Mouse (Mus musculus): ENCODE measurements at regions not wholly inside any gene's neighbourhood (a gene's known extent, or its start where the extent isn't known, plus 50 kb on each side); places are given as distances from the start of the nearest gene placed in this dataset.

DNA sequence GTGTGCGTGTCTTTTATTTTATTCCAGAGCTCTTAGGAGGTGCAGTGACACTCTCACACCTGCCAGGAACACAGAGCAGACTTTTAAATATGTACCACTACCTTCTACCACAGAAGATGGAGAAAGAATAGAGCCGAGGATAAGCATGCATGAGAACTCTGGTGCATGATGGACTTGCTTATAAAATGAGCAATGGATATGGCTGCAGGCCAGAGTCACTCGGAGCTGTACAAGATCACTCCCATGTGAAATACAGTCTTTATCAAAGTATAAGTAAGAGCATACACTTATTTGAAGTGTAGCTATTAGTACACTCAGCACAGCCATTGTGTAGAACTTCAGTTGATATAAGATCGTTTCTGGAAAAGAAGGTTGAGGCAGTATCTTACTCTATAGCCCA, 268.8 kb upstream of the Klf3 start:
- DNase-seq (ENCODE audit: low spot score in 2 of 2), result no peak

DNA sequence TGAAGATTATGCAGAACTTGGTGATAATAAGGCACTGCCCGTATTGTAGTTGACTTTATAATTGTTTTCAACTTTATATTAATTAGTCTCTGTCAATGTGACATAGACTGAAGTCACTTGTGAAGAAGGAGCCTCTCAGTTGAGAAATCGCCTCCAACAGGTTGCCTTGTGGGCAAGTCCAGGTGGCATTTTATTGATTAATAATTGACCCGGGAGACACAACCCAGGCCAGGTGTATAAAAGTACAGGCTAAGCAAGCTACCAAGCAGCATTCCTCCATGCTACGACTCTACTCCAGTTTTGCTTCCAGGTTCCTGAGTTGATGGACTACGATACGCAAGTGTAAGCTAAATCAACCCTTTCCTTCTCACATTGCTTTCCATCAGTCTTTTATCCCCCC, 268.2 kb upstream of the Klf3 start:
- no peak for DNase-seq (ENCODE audit: low spot score in 2 of 2)

DNA sequence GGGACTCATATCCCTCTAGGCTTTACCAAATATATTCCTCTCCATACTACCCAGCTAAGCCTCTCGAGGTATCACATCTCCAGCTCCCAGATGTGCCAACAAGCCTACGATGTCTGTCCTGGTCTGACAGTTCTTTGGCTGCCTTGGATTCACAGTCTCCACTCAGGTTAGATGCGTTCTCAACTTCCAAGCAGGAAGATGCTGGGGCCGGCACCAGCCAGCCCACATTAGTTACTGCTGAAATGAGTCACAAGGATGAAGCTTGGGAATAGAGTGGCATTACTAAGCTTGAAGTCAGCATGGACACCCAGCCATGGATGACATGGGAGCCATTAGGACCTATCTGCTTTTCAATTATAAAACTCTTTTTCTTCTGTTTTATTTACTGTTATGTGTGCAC, 267.6 kb upstream of the Klf3 start:
- DNase-seq (ENCODE audit: low spot score in 2 of 2), result no peak

DNA sequence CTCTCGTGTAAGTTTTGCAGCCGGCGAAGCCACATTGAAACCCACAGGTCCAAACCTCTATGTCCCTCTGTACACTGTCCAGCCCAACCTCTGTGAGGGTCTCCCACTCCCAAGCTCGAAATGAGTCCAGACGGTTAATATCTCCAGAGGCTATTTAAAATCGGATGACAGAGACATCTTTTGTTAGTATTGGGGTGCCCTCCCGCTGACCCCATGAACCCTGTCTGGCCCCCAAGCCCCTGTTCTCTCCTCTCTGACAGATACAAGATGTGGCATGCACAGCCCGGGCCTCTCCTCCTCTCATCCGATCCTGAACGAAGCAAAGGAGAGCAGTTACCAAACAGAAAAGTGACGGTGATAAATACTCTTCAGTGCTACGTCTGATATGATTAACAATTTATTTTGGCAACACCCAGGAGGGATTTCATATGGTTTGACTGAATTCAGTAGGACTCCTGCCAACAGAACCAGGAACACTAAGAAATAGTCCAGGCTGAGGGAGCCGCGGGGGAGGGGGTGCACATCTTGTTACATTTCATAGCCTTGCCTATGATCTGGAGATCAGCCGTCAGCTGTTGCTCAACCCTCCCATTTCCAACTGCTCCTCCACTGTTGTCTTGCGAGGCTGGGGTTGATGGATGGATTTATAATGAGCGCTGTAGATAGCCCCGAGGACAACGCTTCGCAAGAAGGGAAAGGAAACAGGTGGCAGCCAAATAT, 266.6 kb upstream of the Klf3 start:
- DNase-seq (ENCODE audit: low spot score in 2 of 2), result peak in 1 of 2 experiments; percentile 34

DNA sequence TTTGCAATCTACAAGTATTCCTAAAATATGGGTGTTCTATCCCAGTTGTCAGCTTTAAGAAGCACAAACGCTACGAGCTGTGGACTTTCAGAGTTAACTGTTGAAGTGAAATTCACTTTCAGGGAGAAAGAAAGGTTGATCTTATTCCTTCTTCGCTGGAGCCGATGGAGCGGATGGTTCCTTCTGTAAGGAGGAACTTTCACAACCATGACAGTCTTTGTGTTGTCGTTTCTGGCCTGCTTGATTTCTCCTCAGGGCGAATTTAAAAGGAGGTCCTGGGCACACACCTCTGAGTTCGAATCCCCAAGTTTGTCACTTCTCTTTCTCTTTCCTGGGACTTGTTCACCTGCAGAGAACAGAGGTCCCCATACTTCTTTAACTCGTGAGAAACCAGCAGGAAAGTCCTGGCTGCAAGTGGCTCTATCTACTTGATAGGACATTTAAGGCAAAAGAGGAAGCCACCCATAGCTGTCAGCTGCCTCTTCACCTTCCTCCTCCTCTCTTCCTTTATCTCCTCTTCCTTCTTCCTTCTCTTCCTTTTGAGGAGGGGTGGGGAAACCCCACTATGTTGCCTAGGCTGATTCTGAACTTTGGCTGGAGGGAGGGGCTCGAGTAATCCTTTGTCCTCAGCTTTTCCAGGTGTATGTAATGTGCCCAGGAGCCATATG, 265.9 kb upstream of the Klf3 start:
- DNase-seq (ENCODE audit: low spot score in 2 of 2), result no peak

DNA sequence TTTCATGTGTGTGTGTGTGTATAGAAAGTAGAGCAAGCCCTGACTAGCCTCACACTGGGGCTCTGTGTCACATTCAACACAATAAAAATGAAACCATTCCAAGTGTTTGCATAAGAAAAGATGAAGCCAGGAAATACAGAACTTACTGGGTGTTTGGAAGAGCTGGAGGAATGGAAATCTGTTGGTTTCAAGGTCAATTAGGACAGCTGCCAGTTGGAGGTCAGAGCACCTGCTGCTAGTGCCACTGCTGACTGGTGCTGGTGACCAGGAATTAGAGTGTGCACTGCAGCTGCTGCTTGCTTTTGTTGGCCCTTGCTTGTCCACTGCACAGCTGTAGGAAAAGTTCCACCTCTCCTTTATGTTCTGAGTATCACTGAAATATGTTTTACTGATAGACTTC, 261.4 kb upstream of the Klf3 start:
- no peak for DNase-seq (ENCODE audit: low spot score in 2 of 2)

DNA sequence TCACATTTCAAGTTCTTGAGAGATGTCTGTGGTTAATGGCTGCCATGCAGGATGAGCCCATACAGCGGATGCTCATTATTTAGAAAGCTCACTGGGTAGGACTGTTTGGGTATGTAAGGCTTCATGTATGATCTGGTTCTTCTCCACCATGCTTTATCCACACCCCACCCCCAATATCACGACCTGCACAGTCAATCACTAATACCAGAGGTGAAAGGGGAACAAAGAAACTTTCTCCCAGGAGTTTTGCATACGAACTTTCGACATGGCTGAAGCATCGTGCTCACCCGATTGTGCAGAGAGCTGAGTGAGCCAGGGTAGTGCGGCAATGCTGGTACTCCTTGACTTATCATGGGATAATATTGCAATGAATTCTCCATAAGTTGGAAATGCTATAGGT, 247.3 kb upstream of the Klf3 start:
- DNase-seq (ENCODE audit: low spot score in 2 of 2), result no peak

DNA sequence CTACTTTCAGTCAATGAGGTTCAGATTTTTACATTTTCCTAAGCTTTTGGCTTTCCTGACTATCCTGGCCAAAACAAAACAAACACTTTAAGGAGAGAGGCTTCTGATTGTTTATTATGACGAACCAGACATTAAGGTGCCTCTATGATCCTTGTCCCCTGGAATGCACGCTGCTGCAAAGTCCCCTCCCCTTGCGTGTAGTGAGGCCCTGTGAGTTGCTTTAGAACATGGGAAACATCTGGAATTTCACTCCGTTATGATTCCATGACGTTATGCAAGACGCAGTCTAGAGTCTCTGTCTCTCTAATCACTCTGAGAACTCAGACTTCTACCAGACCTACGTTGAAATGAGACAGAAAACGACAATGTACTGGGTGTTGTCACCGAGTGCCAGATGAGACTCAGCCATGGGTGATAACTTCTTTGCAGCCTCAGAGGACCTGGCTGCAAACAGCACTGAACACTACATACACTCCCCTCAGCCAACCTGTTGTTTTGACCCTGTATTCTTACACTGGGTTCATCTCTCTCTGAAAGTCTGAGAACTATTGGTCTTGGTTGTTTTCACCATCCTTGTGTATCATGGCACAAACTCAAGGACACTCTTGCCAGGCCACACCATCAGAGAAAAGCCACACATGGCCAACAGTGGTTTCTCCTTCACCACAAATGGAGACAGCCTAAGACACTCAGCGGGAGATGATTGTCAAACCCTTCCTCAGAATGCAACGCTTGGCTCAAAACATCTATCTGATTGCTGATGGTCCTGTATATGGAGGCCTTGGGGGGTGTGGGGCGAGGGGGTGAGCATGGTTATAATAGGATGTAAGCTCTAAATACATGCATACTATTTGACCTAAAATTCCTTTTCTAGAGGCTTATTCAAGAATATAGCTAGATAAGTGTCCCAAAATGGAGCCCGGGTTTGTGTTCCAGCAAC, 236.5 kb upstream of the Klf3 start:
- DNase-seq (ENCODE audit: low spot score in 2 of 2), result no peak

DNA sequence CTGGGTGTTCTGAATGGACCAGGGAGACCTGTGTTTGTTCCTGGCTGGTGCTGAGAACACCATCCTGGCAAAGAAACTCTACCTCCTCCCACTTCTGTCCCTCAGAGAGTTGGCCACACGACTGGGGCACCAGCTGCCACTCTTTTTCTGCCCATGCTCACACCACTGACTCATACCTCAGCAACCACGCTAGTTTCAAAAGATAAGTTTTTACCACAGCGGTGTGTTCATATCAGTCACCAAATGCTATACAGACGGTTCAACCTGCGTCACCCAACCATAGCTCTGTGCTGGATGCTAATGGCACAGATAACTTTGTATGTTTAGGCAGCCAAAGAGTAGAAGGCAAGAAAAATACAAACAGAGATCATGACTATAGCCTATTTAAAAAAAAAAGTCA, 235.4 kb upstream of the Klf3 start:
- DNase-seq (ENCODE audit: low spot score in 2 of 2), result no peak

DNA sequence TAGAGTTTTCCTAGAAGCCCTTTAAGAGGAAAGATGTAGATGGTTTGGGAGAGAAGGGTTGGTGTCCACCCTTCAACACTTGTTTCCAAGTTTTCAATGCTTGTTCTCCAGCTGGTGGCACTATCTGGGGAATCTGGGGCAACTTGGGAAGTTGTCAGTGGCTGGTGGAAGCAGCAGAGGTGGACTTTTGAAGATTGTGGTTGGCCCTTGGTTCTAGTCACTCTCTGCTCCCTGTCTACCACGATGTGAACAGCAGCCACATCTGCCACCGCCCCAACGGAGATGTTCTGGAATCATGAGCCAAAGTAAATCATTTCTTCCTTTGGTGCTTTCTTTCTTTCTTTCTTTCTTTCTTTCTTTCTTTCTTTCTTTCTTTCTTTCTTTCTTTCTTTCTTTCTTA, 234.9 kb upstream of the Klf3 start:
- DNase-seq (ENCODE audit: low spot score in 2 of 2), result no peak

DNA sequence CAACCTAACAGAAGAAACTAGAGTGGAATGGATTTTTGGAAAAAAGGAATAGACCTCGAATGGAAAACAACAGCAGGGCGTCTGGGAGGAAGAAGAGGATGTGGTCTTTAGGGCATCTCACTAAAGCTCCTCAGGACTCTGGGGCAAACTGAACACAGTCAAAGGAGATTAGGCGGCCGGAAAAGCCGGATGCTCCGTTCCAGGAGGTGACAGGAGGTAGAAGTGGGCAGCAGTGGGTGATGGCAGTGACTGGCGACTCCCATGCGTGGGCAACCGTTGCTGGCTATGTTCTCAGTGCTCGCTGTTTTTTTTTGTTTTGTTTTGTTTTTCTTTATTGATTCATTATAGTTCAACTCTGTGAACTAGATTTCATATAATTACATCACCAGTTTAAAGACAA, 228.8 kb upstream of the Klf3 start:
- no peak for DNase-seq (ENCODE audit: low spot score in 2 of 2)

DNA sequence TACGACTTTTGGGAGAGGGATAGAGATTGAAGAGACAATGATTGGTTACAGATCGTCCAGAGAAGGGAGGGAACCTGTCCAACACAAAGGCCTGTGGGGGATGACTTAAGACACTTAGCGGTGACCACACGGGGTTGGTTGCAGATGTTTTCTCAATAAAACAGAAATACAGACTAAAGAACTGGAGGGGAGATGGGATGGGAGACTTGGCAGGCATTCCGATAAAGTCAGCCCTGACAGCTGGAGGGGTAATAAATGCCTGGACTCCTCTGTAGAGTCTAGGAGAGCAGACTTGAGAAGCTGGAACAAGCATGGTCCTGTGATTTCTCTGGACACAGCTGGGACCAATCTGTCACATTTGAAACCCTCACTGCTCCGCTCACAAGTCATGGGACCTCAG, 227.3 kb upstream of the Klf3 start:
- no peak for DNase-seq (ENCODE audit: low spot score in 2 of 2)

DNA sequence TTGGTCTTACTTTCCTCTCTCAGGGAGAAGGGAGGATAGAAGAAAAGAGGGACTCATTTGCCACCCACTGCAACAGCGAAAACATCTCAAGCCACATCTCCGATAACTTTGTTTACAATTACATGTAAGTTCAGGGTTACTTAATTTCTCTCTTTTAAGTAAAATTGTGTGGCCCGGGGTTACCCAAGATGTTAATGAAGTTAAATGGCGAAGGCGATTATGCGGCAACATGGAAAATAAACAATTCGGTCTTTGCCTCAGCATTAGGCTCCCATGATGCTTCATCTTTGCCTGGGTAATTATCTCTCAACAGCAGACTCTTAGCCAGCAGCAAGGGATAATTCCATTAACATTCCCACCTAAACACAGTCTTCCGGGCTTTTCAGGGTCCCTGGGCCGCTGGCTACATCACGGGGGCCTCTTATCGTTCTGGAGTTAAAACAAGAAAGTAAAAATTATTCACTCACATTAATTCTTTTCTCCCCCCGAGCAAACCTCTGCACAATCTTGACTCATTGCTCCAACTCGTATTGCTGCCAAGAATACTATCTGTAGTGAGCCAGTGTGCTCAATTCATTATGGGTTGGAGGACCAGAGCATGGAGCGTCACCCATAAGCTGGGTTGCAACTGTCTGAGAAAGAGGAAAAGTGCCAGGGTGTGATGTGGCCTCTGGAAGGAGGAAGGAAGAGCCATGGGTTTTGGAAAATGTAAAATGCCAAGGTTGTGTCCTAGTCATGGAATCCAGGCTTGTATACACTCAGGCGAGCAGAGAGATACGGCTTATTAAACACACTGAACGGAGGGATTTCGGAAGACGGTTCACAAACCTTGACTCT, 226.5 kb upstream of the Klf3 start:
- DNase-seq (ENCODE audit: low spot score in 2 of 2), result no peak

DNA sequence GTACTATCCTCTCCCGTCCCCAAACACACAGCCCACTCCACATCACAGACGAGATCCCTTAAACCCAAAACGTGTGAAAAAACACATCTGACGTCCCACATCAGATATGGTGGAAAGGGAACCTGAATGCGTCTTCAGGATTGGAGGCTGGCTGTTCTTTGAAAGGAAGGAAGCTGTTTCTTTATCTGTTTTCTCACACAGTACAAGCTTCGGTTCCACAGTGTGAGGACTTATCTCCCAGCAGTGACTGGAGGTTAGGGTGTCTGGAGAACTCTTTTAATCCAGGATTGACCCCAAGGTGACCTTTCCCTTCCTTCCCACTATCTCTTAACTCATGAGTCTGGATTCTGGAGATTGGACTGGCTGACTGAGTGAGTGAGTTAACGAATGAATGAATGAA, 225.8 kb upstream of the Klf3 start:
- DNase-seq (ENCODE audit: low spot score in 2 of 2), result no peak

DNA sequence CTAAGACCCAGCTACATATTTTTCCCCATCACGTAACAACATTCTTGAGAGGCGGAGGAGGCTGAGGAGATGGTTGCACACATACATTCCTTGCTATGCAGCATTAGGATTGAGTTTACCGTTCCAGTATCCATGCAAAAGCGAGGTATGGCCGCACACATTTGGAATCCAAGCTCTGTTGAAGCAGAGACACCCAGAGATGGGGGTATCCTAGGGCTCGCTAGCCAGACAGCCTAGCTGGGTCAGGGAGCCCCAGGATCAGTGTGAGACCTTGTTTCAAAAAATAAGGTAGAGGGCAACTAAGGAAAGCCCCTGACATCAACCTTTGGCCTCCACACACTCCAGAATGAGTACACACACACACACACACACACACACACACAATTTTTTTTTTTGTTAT, 224.7 kb upstream of the Klf3 start:
- DNase-seq (ENCODE audit: low spot score in 2 of 2), result no peak

DNA sequence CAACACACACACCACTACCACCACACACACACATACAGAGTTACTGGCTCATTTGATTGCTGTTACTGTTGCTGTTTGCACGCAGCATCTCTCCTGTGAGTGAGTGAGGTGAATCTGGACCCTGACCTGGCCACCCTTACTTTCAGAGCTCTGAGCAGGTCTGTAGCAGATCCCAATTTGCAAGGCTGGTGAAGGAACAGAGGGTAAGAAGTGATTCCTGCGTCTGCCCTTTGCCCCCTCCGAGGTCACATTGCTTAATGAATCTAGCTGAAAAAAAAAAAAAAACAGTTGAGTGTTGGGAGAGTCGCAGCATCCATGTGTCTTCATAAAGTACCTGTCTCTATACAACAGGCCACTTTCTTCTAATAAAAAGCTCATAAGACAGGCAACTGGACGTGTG, 224.1 kb upstream of the Klf3 start:
- DNase-seq (ENCODE audit: low spot score in 2 of 2), result no peak

DNA sequence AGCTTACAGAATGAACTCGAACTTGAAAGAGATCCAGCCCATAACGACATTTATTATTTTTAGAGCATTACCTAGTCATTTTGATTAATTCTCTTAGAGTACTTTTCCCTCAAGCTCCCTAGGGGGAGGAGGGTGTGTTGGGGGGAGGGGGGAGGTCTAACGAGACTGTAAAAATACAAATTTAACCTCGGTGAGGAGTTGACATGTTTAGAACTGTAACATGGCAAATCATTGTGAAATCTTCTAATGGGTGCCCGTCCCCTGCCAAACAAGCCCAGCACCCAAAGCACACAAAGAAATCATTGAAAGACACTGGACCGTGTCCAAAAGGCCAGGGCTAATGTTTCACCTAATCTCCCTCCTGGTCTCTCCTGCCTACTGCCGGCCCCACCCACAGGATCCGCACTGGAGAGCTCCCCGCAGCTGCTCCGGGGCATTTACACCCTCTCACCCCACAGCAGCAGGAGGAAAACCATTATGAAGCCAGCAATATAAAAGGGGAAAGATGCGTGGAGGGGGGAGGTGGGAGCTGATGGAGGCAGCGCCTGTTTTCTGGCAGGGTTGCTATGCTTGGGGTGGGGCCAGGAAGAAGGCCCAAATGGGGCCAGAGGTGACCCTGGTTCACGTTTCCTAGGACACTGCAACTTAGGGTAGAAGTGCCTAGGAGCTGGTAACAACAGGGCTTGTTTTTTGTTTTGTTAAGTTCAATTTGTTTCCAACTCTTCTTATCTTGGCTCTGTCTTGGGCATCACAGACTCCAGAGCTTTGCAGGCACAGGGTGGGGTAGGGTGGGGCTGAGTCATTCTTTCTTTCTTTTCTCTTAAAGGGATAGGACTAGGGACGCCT, 223.5 kb upstream of the Klf3 start:
- peak; percentile 51 for DNase-seq (ENCODE audit: low spot score in 2 of 2)

DNA sequence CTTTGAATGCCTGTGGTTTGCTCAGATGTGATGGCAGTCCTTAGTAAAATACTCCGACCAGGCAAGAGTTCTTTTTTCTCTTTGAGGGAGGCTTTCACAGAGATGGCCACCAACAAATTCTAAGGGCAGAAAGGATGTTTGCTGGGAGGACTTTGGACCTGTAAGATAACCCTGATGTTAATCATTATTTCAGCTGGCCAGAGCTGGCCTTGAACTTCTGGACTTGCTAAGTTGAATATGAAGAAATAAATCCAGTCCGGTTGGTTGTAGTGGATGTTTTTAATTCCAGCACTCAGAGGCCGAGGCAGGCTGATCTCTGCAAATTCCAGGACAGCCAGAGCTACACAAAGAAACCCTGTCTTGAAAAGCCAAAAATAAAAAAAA, 222.9 kb upstream of the Klf3 start:
- DNase-seq (ENCODE audit: low spot score in 2 of 2), result no peak

DNA sequence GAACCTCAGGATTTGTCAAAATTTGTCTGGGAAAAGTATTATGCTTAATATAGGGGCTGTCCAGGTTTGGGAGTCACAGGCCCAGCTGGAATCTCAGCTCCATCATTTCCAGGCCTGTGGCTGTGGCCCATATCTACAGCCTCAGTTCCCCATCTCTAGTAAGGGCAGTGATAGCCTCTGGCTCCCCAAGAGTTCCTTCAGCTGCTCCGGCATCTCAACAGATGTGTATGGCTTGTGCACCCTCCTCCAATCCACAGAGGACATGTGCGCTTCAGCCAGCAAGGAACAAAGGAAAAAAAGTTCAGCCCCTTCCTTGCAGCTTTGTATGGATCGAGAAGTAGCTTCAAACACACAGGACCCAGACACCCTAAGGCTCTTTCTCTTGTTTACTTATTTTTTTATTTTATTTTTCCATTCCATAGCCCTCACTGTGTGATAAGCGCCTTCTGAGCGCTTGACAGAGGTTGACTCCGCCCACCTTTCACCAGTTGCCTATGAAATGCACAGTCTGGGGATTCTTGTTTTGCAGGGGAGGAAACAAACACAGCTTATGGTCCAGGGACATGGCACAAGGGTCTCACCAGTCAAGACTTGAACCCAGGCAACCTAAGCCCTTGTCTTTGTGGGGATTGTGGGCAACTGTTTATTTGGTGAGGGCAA, 222.3 kb upstream of the Klf3 start:
- DNase-seq (ENCODE audit: low spot score in 2 of 2), result no peak

DNA sequence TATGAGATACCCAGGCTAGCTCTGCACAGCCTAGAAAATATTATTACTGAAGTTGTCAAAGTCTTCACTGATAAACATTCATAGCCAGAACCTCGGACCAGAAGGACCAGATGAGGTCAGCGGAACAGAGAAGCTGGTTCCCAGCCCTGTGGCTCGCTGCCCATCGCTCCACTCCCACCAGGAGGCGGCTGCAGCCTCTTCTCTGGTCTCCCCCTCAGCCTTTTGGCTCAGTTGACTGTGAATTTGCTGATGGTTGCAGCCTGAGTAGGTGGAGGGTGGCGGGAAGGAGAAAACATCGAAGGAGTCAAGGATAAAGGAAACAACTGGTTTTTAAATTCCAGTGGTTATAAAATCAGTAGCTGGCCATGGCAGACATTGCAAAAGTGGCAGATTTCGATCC, 221.7 kb upstream of the Klf3 start:
- DNase-seq (ENCODE audit: low spot score in 2 of 2), result peak in 1 of 2 experiments; percentile 36

Measured in adrenal gland, adult 18-20 months (tissue).